Mouse (Mus musculus) lung, embryonic 14.5 days (tissue): Measurements from ENCODE around the gene Snx29. TPM values are rescaled to one million over a fixed set of nuclear protein-coding genes. Genes with fewer than 3 reads are reported as not detected.
"Not testable (repeated sequence)": the region's sequence is repeated elsewhere in the genome, so short reads cannot be mapped to it uniquely, and the experiment has no call there.

Experiments
- ATAC-seq: fragments of 200-750 bp; cut with Nextera tagmentation; 2 replicates; pipeline ENCODE4 v1.8.0; 2017; ENCODE audit warnings: mild to moderate bottlenecking, moderate TSS enrichment, moderate library complexity; ENCODE audit not compliant: insufficient read depth
- DNase-seq: peaks from one replicate; pipeline ENCODE4 v3.0.0-alpha.2; 2015
- H3K27ac ChIP-seq: fragments of 300-500 bp; sonication (generic); 2 replicates; pipeline ENCODE4 v1.5.1; 2014; ENCODE audit warnings: low read depth, mild to moderate bottlenecking, moderate library complexity
- H3K27me3 ChIP-seq: fragments of 300-500 bp; sonication (generic); 2 replicates; pipeline ENCODE4 v1.6.1; 2014; ENCODE audit warnings: low read length, control low read depth; ENCODE audit not compliant: insufficient read depth
- H3K36me3 ChIP-seq: fragments of 300-500 bp; sonication (generic); 2 replicates; pipeline ENCODE4 v1.6.1; 2014; ENCODE audit warnings: control low read depth; ENCODE audit not compliant: insufficient read depth
- H3K4me1 ChIP-seq: fragments of 300-500 bp; sonication (generic); 2 replicates; pipeline ENCODE4 v1.6.1; 2014; ENCODE audit warnings: antibody characterized with exemption, control low read depth; ENCODE audit not compliant: insufficient read depth
- H3K4me2 ChIP-seq: fragments of 300-500 bp; sonication (generic); 2 replicates; pipeline ENCODE4 v1.6.1; 2014; ENCODE audit warnings: mild to moderate bottlenecking
- H3K4me3 ChIP-seq: fragments of 300-500 bp; sonication (generic); 2 replicates; pipeline ENCODE4 v1.5.1; 2014; ENCODE audit warnings: low read depth, low read length
- H3K9ac ChIP-seq: fragments of 300-500 bp; sonication (generic); 2 replicates; pipeline ENCODE4 v1.6.1; 2014
- H3K9me3 ChIP-seq: fragments of 300-500 bp; sonication (generic); 2 replicates; pipeline ENCODE4 v1.6.1; 2016; ENCODE audit warnings: low read depth, low read length, control low read depth
- CTCF ChIP-seq: IDR thresholded peaks from 2 replicates; pipeline ENCODE4 v1.5.1; 2016; ENCODE audit warnings: antibody characterized with exemption, low read depth
- WGBS: fragments of 180-500 bp; shearing (Covaris S2); extraction: QIAGEN DNeasy Blood & Tissue Kit; methylation state at CpG from one replicate; pipeline ENCODE4 v1.1.7; 2014; 5-methylcytosine and 5-hydroxymethylcytosine counted together
- polyA plus RNA-seq: library from polyadenylated mRNA; unstranded; fragments of >200 nt; fragmentation: Nextera tagmentation; extraction: Ambion mirVana; gene quantifications from 2 replicates; pipeline ENCODE4 v1.2.1, GENCODE M21; 2014

Gene Snx29
- polyA plus RNA-seq, 1 experiment from 2014 or later, result 10.3 TPM

DNA sequence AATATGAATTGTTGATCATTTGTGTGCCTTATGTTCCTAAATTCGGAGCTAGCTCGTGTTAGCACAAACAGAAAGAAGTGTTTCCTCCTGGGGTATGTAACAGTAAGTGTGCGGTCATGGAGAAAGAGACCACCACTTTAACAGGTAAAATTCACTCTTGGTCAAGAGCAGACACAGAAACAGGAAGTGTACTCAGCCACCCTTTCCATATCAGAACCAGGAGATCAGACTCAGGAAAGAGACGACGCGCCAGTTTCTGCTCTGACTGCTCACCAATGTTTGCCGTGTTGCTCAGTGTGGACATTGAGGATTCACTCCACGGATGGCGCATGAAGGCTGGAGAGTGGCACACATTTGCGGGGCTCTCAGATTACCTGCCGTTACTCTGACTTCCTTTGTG, 242.4 kb downstream of the Snx29 start:
- no peak overlapping the region for H3K27ac ChIP-seq
- H3K9ac ChIP-seq, result no peak overlapping the region
- WGBS, result 61% methylated on average over 11 of the region's 11 CpGs
- TF ChIP-seq CTCF, result no peak
- no peaks in the 10 kb centered on the region for H3K27me3 ChIP-seq
- ATAC-seq (no peak), DNase-seq (no peak)
- no peaks in the 10 kb centered on the region for H3K9me3 ChIP-seq
- no peak overlapping the region for H3K4me2 ChIP-seq
- H3K36me3 ChIP-seq, result no peaks in the 10 kb centered on the region
- H3K4me1 ChIP-seq, result no peaks in the 10 kb centered on the region
- no peak overlapping the region for H3K4me3 ChIP-seq

DNA sequence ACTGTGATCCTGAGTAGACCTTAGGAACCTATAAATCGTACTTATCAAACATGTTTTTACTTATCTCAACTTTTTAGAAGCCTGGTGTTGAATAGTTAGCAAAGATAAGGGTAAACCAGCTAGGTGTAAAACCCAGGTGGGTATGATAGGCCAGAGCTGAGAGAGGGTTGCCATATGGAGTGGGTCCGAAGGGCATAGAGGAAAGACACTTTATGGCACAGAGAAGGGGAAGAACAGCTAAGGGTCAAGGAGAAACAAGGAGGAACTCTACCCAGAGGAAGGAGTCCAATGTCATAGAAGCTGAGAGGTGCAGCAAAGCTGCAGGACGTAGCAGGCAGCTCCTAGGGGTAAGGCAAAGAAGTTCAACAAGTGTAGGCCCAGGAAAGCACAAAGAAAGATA, 244.9 kb downstream of the Snx29 start:
- ATAC-seq (no peak), DNase-seq (no peak)
- no peaks in the 10 kb centered on the region for H3K9me3 ChIP-seq
- H3K36me3 ChIP-seq, result no peaks in the 10 kb centered on the region
- no peak overlapping the region for H3K4me2 ChIP-seq
- H3K9ac ChIP-seq, result no peak overlapping the region
- no peak overlapping the region for H3K27ac ChIP-seq
- no peak overlapping the region for H3K4me3 ChIP-seq
- H3K4me1 ChIP-seq, result no peaks in the 10 kb centered on the region
- WGBS, result 60% methylated on average over 3 of the region's 3 CpGs
- no peak for TF ChIP-seq CTCF
- no peaks in the 10 kb centered on the region for H3K27me3 ChIP-seq

- no peaks in the 10 kb centered on the region for H3K4me1 ChIP-seq
- H3K4me3 ChIP-seq, result no peak overlapping the region
- WGBS, result 60% methylated on average over 4 of the region's 4 CpGs
These were observed 245.4 kb downstream of the Snx29 start for GRCm38 (mm10) chr16:11568095-11568494.

DNA sequence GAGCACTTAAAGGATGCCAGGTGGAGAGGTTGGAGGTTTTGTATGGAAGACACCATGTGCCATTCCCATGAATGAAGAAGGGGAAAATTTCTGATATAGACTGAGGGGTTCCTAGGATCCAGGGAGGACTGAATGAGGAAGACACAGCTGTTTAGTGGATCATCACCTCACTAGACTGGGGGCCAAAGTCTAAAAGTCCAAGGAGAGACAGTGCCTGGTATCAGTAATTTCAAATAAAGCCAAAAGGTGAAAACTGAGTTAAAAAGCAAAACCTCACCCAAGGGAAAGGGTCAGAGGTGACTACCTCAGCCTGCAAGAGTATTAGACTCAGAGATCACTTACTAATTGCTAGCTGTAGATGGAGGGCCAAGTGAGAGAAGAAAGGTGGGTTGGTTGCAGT, 245.9 kb downstream of the Snx29 start:
- Histone ChIP-seq H3K9ac (no peak overlapping the region), H3K36me3 (no peaks in the 10 kb centered on the region), H3K27ac (no peak overlapping the region), H3K4me3 (no peak overlapping the region), H3K9me3 (no peaks in the 10 kb centered on the region), H3K4me2 (no peak overlapping the region), H3K4me1 (no peaks in the 10 kb centered on the region), H3K27me3 (no peaks in the 10 kb centered on the region)
- no peak for ATAC-seq
- no peak for DNase-seq
- no peak for TF ChIP-seq CTCF

More at GRCm38 (mm10) chr16:11568095-11568494, 245.4 kb downstream of the Snx29 start:
- H3K27ac ChIP-seq, result no peak overlapping the region
- no peak overlapping the region for H3K4me2 ChIP-seq
- no peaks in the 10 kb centered on the region for H3K36me3 ChIP-seq
- TF ChIP-seq CTCF, result no peak
- ATAC-seq (no peak), DNase-seq (no peak)
- no peaks in the 10 kb centered on the region for H3K27me3 ChIP-seq
- no peak overlapping the region for H3K9ac ChIP-seq
- no peaks in the 10 kb centered on the region for H3K9me3 ChIP-seq

DNA sequence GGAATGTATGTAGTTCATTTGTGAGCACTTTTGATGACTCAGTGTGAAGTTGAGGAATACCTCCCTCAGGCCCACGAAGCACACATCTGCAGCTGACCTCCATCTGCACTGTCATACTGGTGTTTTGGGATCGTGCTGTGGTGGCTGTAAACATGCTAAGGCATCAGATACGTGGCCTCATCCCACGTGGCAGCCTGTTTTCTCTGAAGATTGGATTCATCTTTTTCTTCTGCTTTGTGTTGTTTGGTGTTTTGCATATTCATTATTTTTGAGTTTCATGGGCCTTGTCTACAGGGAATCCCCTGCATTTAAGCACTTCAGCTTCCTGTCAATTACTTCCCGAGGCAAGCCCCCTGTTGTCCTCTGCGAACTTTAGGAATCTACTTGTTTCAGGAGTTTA, 246.4 kb downstream of the Snx29 start:
- 69% methylated on average over 6 of the region's 6 CpGs for WGBS
- no peak for TF ChIP-seq CTCF
- H3K4me3 ChIP-seq, result no peak overlapping the region
- H3K4me2 ChIP-seq, result no peak overlapping the region
- H3K27me3 ChIP-seq, result no peaks in the 10 kb centered on the region
- no peak overlapping the region for H3K9ac ChIP-seq
- H3K4me1 ChIP-seq, result no peaks in the 10 kb centered on the region
- no peak overlapping the region for H3K27ac ChIP-seq
- no peak for ATAC-seq
- no peaks in the 10 kb centered on the region for H3K9me3 ChIP-seq
- DNase-seq, result no peak
- H3K36me3 ChIP-seq, result no peaks in the 10 kb centered on the region

- TF ChIP-seq CTCF, result no peak
- DNase-seq, result no peak
- Histone ChIP-seq H3K36me3 (no peaks in the 10 kb centered on the region), H3K9me3 (no peaks in the 10 kb centered on the region), H3K9ac (no peak overlapping the region), H3K4me1 (no peaks in the 10 kb centered on the region), H3K27me3 (no peaks in the 10 kb centered on the region), H3K4me2 (no peak overlapping the region), H3K4me3 (no peak overlapping the region), H3K27ac (no peak overlapping the region)
- ATAC-seq, result no peak
- 87% methylated on average over 2 of the region's 2 CpGs for WGBS
These were observed 247.4 kb downstream of the Snx29 start for GRCm38 (mm10) chr16:11570072-11570471.

DNA sequence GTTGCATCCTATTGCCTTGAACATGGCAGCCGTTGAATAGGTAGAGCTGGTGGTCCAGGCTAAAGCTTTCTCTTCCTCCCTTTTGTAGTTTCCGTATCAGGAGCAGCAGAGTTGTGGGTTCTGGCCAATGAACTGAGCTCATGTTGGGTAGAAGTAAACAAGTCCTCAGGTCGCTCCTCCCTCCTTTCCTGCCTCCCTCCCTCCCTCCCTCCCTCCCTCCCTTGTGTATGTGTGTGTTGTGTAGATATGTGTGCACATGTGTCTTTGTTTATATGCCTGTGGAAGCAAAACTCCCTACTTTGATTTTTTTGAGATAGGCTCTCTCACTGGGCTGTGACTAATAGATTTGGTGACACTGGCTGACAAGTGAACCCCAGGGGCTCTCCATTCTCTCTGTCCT, 251.8 kb downstream of the Snx29 start:
- 69% methylated on average over 3 of the region's 3 CpGs for WGBS

GRCm38 (mm10) chr16:11575733-11576132, 253.0 kb downstream of the Snx29 start:
- DNase-seq, H3K4me1 ChIP-seq, H3K9me3 ChIP-seq, H3K9ac ChIP-seq, H3K4me2 ChIP-seq, H3K4me3 ChIP-seq, H3K27me3 ChIP-seq, ATAC-seq, H3K36me3 ChIP-seq, H3K27ac ChIP-seq: not testable (repeated sequence)
- WGBS, result 61% methylated on average over 3 of the region's 3 CpGs

More for the DNA sequence above, 251.8 kb downstream of the Snx29 start:
- Histone ChIP-seq H3K27ac (no peak overlapping the region), H3K4me2 (no peak overlapping the region), H3K9ac (no peak overlapping the region), H3K36me3 (no peaks in the 10 kb centered on the region), H3K4me1 (no peaks in the 10 kb centered on the region), H3K4me3 (no peak overlapping the region), H3K27me3 (no peaks in the 10 kb centered on the region), H3K9me3 (no peaks in the 10 kb centered on the region)
- TF ChIP-seq CTCF, result no peak
- DNase-seq (no peak), ATAC-seq (no peak)
